Mouse (Mus musculus) forebrain, embryonic 14.5 days (tissue): ENCODE data around the gene Dock11. TPM values are rescaled to one million over a fixed set of nuclear protein-coding genes. Genes with fewer than 3 reads are reported as not detected.
A peak's percentile ranks its signal among the peaks of the same experiment; 100 is the strongest.

ENCODE experiments used
- ATAC-seq: fragments of 200-750 bp; cut with Nextera tagmentation; 2 replicates; pipeline ENCODE4 v1.8.0; 2017; ENCODE audit warnings: mild to moderate bottlenecking, moderate library complexity
- DNase-seq: peaks from one replicate; pipeline ENCODE4 v3.0.0-alpha.2; 2015; ENCODE audit warnings: low spot score
- H3K27ac ChIP-seq: fragments of 300-500 bp; sonication (generic); 2 replicates; pipeline ENCODE4 v1.5.1; 2014; ENCODE audit warnings: low read depth, mild to moderate bottlenecking, control low read depth, low read length, moderate library complexity
- H3K27me3 ChIP-seq: fragments of 300-500 bp; sonication (generic); replicated peaks from 2 replicates; pipeline ENCODE4 v1.6.1; 2014; ENCODE audit warnings: low read length, control low read depth, mixed read lengths; ENCODE audit not compliant: control insufficient read depth, insufficient read depth
- H3K36me3 ChIP-seq: fragments of 300-500 bp; sonication (generic); 2 replicates; pipeline ENCODE4 v1.6.1; 2014; ENCODE audit warnings: low read length, control low read depth; ENCODE audit not compliant: control insufficient read depth, insufficient read depth
- H3K4me1 ChIP-seq: fragments of 300-500 bp; sonication (generic); 2 replicates; pipeline ENCODE4 v1.6.1; 2014; ENCODE audit warnings: antibody characterized with exemption, low read length, control low read depth; ENCODE audit not compliant: control insufficient read depth, insufficient read depth
- H3K4me2 ChIP-seq: fragments of 300-500 bp; sonication (generic); 2 replicates; pipeline ENCODE4 v1.6.1; 2014; ENCODE audit warnings: mild to moderate bottlenecking, control low read depth, low read length
- H3K4me3 ChIP-seq: fragments of 300-500 bp; sonication (generic); 2 replicates; pipeline ENCODE4 v1.5.1; 2014; ENCODE audit warnings: low read depth, low read length, control low read depth
- H3K9ac ChIP-seq: fragments of 300-500 bp; sonication (generic); 2 replicates; pipeline ENCODE4 v1.6.1; 2014; ENCODE audit warnings: mild to moderate bottlenecking, low read length, control low read depth, moderate library complexity
- H3K9me3 ChIP-seq: fragments of 300-500 bp; sonication (generic); replicated peaks from 2 replicates; pipeline ENCODE4 v1.6.1; 2016; ENCODE audit warnings: low read length, control low read depth, mixed read lengths; ENCODE audit not compliant: control insufficient read depth
- WGBS: fragments of 180-500 bp; shearing (Covaris S2); extraction: QIAGEN DNeasy Blood & Tissue Kit; methylation state at CpG from one replicate; pipeline ENCODE4 v1.1.7; 2014; 5-methylcytosine and 5-hydroxymethylcytosine counted together
- polyA plus RNA-seq: library from polyadenylated mRNA; unstranded; fragments of >200 nt; fragmentation: Nextera tagmentation; extraction: Ambion mirVana; gene quantifications from 2 replicates; pipeline ENCODE4 v1.2.1, GENCODE M21; 2014

The Dock11 gene
- polyA plus RNA-seq, 1 experiment from 2014 or later = 19.0 TPM

DNA sequence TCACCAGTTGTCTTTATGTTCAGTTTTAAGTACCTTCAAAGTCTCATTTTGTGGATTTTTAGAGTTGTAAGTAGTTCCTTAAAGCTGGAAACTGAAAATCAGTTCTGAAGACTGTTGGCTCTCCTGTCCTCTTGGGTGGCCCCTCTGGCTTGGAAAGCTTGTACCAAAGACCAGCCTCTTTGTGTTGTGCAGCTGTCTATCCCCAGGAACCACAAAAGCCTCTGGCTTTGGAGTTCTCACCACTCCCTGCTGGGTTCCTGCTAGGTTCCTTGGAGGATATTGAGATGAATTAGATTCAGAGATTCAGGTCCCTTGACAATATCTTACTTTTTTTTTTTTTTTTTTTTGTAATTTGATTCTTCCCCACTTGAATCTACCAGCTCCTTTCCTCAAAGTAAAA is 44.3 kb downstream of the Dock11 start:
- DNase-seq (no peak), ATAC-seq (no peak)
- Histone ChIP-seq H3K4me1 (no peaks in the 10 kb centered on the region), H3K9ac (no peak overlapping the region), H3K4me2 (no peak overlapping the region), H3K9me3 (no peaks in the 10 kb centered on the region), H3K36me3 (no peaks in the 10 kb centered on the region), H3K27ac (no peak overlapping the region), H3K27me3 (no peaks in the 10 kb centered on the region), H3K4me3 (no peak overlapping the region)

DNA sequence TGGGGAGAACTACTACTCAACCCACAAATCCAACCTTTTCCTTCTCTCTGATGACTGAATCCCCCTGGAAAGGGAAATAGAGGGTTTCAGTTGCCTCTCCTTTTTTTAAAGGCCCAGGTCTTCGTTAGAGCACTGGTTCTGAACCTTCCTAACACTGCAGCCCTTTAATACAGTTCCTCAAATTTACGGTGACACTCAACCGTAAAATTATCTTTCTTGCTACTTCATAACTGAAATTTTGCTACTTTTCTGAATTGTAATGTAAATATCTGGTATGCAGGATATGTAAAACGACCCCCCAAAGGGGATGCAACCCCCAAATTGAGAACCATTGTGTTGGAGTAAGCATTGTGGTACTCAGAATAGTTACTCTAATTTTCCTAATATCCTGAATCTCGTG is 49.5 kb downstream of the Dock11 start:
- DNase-seq = no peak
- Histone ChIP-seq H3K27me3 (no peaks in the 10 kb centered on the region), H3K27ac (no peak overlapping the region), H3K9me3 (no peaks in the 10 kb centered on the region), H3K4me3 (no peak overlapping the region), H3K4me1 (no peaks in the 10 kb centered on the region), H3K4me2 (no peak overlapping the region), H3K36me3 (no peaks in the 10 kb centered on the region), H3K9ac (no peak overlapping the region)
- WGBS = 71% methylated on average over 5 of the region's 5 CpGs
- no peak for ATAC-seq

DNA sequence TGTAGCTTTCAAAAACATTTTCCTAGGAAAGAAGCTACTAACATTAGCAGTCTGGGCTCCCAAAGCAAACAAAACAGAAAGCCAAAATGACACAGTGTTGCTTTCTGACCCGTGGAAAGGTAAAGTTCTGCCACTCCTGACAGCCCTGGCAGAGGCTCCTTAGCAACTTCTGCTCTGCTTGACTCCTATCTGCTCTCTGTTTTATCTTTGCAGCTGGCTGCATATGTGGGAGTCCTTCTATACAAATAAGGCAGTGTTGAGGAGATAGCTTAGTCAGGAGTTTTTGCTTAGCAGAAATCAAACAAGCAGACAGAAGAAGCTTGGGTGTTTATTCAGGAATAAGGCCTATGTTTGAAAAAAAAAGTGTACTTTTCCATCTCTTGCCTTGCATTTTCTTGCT is 57.8 kb downstream of the Dock11 start:
- Histone ChIP-seq H3K27me3 (no peaks in the 10 kb centered on the region), H3K9me3 (no peaks in the 10 kb centered on the region), H3K4me2 (no peak overlapping the region), H3K9ac (no peak overlapping the region), H3K4me3 (no peak overlapping the region), H3K36me3 (no peaks in the 10 kb centered on the region), H3K27ac (no peak overlapping the region), H3K4me1 (no peaks in the 10 kb centered on the region)
- ATAC-seq (no peak), DNase-seq (no peak)
- 74% methylated on average over 1 of the region's 1 CpGs for WGBS

DNA sequence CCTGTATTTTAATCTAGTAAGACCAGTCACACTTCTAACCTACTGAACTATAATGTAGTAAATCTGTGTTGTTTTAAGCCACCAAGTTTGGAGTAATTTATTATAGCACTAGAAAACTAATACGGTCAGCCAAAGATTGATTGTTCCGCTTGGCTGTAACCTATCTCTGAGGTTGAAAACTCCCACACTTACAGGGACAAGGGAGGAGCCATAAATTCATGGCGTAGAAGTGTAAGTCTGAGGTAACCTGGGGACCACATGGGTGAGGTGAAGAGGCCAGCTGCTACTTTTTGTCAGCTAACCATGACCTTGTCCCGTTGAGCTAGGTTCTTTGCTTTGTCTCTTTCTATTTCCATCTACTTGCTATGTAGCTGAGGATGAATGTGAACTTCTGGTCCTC is 61.5 kb downstream of the Dock11 start:
- Histone ChIP-seq H3K4me3 (no peak overlapping the region), H3K4me1 (no peaks in the 10 kb centered on the region), H3K9me3 (no peaks in the 10 kb centered on the region), H3K27ac (no peak overlapping the region), H3K9ac (no peak overlapping the region), H3K27me3 (no peaks in the 10 kb centered on the region), H3K4me2 (no peak overlapping the region), H3K36me3 (no peaks in the 10 kb centered on the region)
- ATAC-seq = no peak
- DNase-seq = no peak
- WGBS = 95% methylated on average over 4 of the region's 4 CpGs

DNA sequence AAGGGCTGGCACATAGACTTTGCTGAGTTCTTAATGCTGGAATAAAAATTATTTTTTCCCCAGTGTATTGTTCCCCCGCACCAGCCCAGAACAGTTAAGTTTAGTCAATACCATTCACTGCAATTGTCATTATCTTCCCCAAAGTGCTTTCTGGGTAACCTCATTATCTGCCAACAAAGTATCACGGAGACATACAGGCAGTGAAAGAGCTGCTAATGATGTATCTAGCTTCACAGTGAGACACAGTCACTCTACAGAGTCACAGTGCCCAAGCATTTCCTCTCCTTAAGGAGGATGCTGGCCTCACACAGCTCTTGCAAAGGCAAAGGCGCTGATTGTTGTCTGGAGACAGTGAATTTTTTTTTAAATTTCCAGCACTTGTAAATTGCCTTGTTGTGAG is 63.3 kb downstream of the Dock11 start:
- Histone ChIP-seq H3K27me3 (no peaks in the 10 kb centered on the region), H3K9me3 (no peaks in the 10 kb centered on the region), H3K27ac (no peak overlapping the region), H3K4me1 (no peaks in the 10 kb centered on the region), H3K9ac (no peak overlapping the region), H3K4me2 (no peak overlapping the region), H3K4me3 (no peak overlapping the region), H3K36me3 (no peaks in the 10 kb centered on the region)
- WGBS = 54% methylated on average over 3 of the region's 3 CpGs
- ATAC-seq (peak; percentile 23; the same call in 1 of the 2 replicates), DNase-seq (peak; percentile 30)

DNA sequence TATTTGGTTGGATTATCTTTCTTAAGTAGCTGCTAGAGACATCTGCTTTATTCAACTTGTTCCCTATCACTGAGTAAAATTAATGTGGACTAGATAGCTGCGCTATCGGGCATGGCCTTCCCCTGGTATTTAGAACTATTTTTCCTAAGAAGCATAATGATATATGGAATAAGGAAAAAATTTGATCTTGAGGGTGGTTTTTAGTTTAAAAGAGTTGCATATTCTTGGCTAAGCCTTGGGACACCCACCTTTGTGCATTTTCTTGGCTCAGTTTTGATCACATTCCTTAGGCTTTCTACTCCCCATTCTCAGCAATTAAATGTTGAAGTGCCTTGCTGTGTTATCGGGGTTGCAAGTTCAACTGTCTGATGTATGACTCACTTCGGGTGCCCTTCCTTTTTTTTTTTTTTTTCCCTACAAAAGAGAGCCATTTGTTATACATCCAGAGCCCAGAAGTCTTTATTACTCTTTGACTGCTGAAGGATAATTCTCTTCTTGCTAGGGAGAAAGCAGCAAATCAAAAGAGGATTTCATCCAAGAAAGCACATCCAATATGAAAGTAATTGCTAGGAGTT is 64.0 kb downstream of the Dock11 start:
- no peaks in the 10 kb centered on the region for H3K36me3 ChIP-seq
- no peak for DNase-seq
- no peak overlapping the region; the same call in 1 of the 2 replicates for H3K27ac ChIP-seq
- ATAC-seq = no peak
- no peaks in the 10 kb centered on the region for H3K9me3 ChIP-seq
- no peak overlapping the region for H3K4me2 ChIP-seq
- WGBS = 86% methylated on average over 4 of the region's 4 CpGs
- H3K9ac ChIP-seq = no peak overlapping the region
- H3K4me3 ChIP-seq = no peak overlapping the region
- H3K27me3 ChIP-seq = no peaks in the 10 kb centered on the region
- H3K4me1 ChIP-seq = no peaks in the 10 kb centered on the region

DNA sequence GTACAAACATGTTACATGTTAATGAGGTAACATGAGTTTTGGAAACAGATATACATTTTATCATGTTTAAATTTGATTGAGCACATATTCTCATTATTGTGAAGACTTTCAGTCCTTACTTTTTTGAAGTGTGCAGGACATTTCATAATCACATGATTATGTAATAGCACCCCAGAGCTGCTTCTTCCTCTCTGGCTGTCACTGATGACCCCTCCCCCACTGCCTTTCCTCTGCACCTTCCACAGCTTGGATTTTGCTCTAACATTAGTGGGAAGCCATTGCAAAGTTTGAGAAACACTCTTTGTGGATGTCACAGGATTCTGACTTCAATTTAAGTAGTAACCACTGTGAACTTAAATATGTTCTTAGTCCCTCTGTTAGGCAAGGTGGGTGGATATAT is 67.6 kb downstream of the Dock11 start:
- no peaks in the 10 kb centered on the region for H3K4me1 ChIP-seq
- no peak overlapping the region for H3K4me3 ChIP-seq
- H3K4me2 ChIP-seq = no peak overlapping the region
- DNase-seq (no peak), ATAC-seq (no peak)
- H3K9me3 ChIP-seq = no peaks in the 10 kb centered on the region
- no peak overlapping the region for H3K27ac ChIP-seq
- H3K36me3 ChIP-seq = no peaks in the 10 kb centered on the region
- H3K9ac ChIP-seq = no peak overlapping the region
- no peaks in the 10 kb centered on the region for H3K27me3 ChIP-seq

DNA sequence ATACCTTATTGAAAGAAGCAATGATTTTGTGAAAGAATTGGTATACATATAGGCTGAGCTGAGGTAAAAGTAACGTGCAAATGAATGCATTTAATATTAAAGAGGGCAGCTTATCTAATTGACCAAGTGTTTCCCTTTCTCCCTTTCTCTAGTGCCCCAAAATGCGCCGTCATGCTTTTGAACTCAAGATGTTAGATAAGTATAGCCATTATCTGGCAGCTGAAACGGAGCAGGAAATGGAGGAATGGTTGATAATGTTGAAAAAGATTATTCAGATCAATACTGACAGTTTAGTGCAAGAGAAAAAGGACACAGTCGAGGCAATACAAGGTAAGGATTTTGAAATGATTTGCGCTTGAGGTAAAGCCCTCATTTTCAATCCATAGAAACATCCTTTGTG is 74.5 kb downstream of the Dock11 start:
- ATAC-seq (no peak), DNase-seq (no peak)
- Histone ChIP-seq H3K27ac (no peak overlapping the region), H3K9me3 (no peaks in the 10 kb centered on the region), H3K4me1 (no peaks in the 10 kb centered on the region), H3K36me3 (no peaks in the 10 kb centered on the region), H3K9ac (no peak overlapping the region), H3K4me3 (no peak overlapping the region), H3K27me3 (no peaks in the 10 kb centered on the region), H3K4me2 (no peak overlapping the region)
- WGBS = 73% methylated on average over 6 of the region's 6 CpGs

DNA sequence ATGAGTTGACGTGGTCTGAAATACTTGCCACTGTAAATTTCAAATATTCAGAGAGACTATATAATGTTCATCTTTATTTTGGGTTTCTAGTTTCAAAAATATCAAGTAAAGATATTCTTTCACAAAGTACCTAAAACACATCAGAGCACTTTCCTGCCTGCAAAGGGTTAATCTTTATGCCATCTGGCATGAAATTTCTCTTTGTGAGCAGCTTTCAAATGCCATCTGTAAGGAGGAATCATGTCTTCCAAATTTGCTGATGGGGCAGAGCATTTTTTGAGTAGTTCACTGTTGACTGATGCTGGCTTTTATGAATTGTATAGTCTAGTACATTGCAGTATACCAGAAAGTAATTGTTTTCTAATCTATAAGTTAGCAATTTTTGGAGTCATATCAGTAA is 80.6 kb downstream of the Dock11 start:
- no peak overlapping the region for H3K27ac ChIP-seq
- no peaks in the 10 kb centered on the region for H3K9me3 ChIP-seq
- DNase-seq (peak; percentile 59), ATAC-seq (no peak)
- no peaks in the 10 kb centered on the region for H3K36me3 ChIP-seq
- WGBS = 75% methylated on average over 1 of the region's 1 CpGs
- no peak overlapping the region for H3K4me2 ChIP-seq
- H3K9ac ChIP-seq = no peak overlapping the region
- H3K27me3 ChIP-seq = no peaks in the 10 kb centered on the region
- H3K4me1 ChIP-seq = no peaks in the 10 kb centered on the region
- H3K4me3 ChIP-seq = no peak overlapping the region
